Mouse (Mus musculus): ENCODE measurements around the gene Lmbrd1. TPM values are rescaled to one million over a fixed set of nuclear protein-coding genes. Genes with fewer than 3 reads are reported as not detected.
"Not testable (repeated sequence)": the region's sequence is repeated elsewhere in the genome, so short reads cannot be mapped to it uniquely, and the experiment has no call there.

The Lmbrd1 gene
- polyA plus RNA-seq, 1 experiment from 2014 or later, result 73.7 TPM

DNA sequence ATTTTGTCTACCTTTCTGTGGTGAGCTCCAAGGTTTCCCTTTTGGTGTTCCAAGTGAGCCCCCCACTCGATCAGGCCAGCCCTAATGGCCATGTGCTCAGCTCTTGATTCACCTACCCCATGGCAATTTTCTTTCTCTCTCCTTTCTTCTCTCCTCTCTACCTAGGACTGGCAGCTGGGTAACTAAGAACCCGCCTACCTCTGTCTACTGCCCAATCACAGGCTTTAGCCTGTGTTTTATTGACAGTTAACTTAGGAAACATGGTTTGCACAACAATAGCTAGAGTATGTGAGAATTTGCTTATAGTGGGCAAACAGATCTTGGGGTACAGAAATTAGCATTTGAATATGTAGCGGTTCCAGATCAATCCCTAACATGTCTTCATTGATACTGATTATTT is 62.5 kb downstream of the Lmbrd1 start:
- Histone ChIP-seq H3K9ac (ENCODE audit: low read depth, low read length) (no peak overlapping the region), H3K36me3 (ENCODE audit: control insufficient read depth, insufficient read depth) (no peaks in the 10 kb centered on the region; the same call in none of the 2 replicates), H3K4me1 (replicated peaks; ENCODE audit: control insufficient read depth, insufficient read depth, low read length) (no peaks in the 10 kb centered on the region), H3K9me3 (ENCODE audit: control insufficient read depth) (no peaks in the 10 kb centered on the region), H3K4me2 (replicated peaks; ENCODE audit: low read depth) (no peak overlapping the region), H3K4me3 (ENCODE audit: low read depth, low read length) (no peak overlapping the region), H3K27me3 (replicated peaks; ENCODE audit: control insufficient read depth, insufficient read depth, low read length) (no peaks in the 10 kb centered on the region), H3K27ac (ENCODE audit: low read depth, low read length) (no peak overlapping the region)
- 92% methylated on average over 3 of the region's 3 CpGs for WGBS
- ATAC-seq, result no peak
- no peak for TF ChIP-seq CTCF (IDR thresholded peaks at IDR 0.05; ENCODE audit: low read depth)

- Histone ChIP-seq H3K27ac (ENCODE audit: low read depth, low read length) (no peak overlapping the region), H3K9me3 (ENCODE audit: control insufficient read depth) (no peaks in the 10 kb centered on the region), H3K36me3 (ENCODE audit: control insufficient read depth, insufficient read depth) (no peaks in the 10 kb centered on the region; the same call in none of the 2 replicates), H3K4me1 (replicated peaks; ENCODE audit: control insufficient read depth, insufficient read depth, low read length) (no peaks in the 10 kb centered on the region), H3K4me2 (replicated peaks; ENCODE audit: low read depth) (no peak overlapping the region), H3K4me3 (ENCODE audit: low read depth, low read length) (no peak overlapping the region), H3K27me3 (replicated peaks; ENCODE audit: control insufficient read depth, insufficient read depth, low read length) (no peaks in the 10 kb centered on the region), H3K9ac (ENCODE audit: low read depth, low read length) (no peak overlapping the region)
- ATAC-seq, result no peak
- 55% methylated on average over 3 of the region's 3 CpGs for WGBS
- no peak for TF ChIP-seq CTCF (IDR thresholded peaks at IDR 0.05; ENCODE audit: low read depth)
Measured at GRCm38 (mm10) chr1:24741552-24741951, 63.1 kb downstream of the Lmbrd1 start.

DNA sequence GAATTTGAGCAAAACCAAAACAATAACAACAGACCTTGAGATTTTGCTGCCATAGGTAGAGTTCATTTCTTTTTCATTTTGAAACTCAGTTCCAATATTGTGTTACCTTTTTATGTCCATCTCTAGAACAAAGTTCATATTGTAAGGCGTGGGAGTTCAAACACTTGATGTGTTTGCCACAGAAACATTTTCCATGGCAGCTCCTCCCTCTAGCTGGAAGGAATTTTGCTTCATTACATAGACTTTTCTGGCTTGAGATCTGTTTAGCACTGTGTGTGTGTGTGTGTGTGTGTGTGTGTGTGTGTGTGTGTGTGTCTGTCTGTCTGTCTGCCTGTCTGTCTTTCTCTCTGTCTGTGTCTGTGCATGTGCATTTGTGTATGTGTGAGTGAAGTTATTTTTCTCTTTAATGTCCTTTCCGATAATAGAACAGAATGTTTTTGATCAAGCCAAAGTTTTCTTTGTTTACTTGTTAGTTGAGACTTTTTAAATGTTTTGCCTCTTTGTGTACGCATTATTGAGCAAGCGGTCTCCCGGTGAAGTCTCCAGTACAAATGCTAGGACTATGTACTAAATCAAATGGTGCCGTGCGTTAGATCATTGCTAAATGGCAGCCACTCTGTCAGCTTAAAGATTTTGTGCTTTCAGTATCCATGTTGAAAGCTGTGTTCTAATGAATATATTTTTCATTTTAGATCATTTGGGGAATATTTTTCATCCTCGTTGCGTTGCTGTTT is 64.9 kb downstream of the Lmbrd1 start:
- no peak for ATAC-seq
- Histone ChIP-seq H3K36me3 (ENCODE audit: control insufficient read depth, insufficient read depth) (peaks cover 11% of the 10 kb centered on the region), H3K4me1 (replicated peaks; ENCODE audit: control insufficient read depth, insufficient read depth, low read length) (no peaks in the 10 kb centered on the region), H3K27me3 (replicated peaks; ENCODE audit: control insufficient read depth, insufficient read depth, low read length) (no peaks in the 10 kb centered on the region), H3K4me2 (replicated peaks; ENCODE audit: low read depth) (no peak overlapping the region), H3K9ac (ENCODE audit: low read depth, low read length) (no peak overlapping the region), H3K4me3 (ENCODE audit: low read depth, low read length) (no peak overlapping the region), H3K27ac (ENCODE audit: low read depth, low read length) (no peak overlapping the region), H3K9me3 (ENCODE audit: control insufficient read depth) (no peaks in the 10 kb centered on the region)
- TF ChIP-seq CTCF (IDR thresholded peaks at IDR 0.05; ENCODE audit: low read depth), result no peak
- 84% methylated on average over 9 of the region's 9 CpGs for WGBS

DNA sequence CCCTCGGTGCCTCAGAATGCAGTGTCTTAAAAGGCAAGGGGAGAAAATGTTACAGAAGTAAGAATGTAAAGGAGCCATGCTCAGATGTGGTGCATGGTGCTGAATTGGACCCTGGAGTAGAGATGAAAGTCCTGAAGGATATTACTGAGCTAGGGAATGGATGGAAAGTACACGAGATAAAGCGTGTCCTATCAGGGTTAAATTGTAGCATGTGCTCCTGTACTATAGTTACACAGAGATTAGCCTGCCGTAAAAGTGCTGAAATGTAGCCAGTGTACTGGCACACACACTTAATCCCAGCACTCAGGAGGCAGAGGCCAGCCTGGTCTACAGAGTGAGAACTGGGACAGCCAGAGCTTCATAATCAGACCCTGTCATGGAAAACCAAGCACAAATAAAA is 74.3 kb downstream of the Lmbrd1 start:
- Histone ChIP-seq H3K27me3 (replicated peaks; ENCODE audit: control insufficient read depth, insufficient read depth, low read length) (no peaks in the 10 kb centered on the region), H3K27ac (ENCODE audit: low read depth, low read length) (no peak overlapping the region), H3K4me3 (ENCODE audit: low read depth, low read length) (no peak overlapping the region), H3K4me2 (replicated peaks; ENCODE audit: low read depth) (no peak overlapping the region), H3K4me1 (replicated peaks; ENCODE audit: control insufficient read depth, insufficient read depth, low read length) (no peaks in the 10 kb centered on the region), H3K9ac (ENCODE audit: low read depth, low read length) (no peak overlapping the region), H3K36me3 (ENCODE audit: control insufficient read depth, insufficient read depth) (peaks cover 31% of the 10 kb centered on the region), H3K9me3 (ENCODE audit: control insufficient read depth) (no peaks in the 10 kb centered on the region)
- ATAC-seq, result peak; percentile 90
- WGBS, result 57% methylated on average over 4 of the region's 4 CpGs
- no peak for TF ChIP-seq CTCF (IDR thresholded peaks at IDR 0.05; ENCODE audit: low read depth)

DNA sequence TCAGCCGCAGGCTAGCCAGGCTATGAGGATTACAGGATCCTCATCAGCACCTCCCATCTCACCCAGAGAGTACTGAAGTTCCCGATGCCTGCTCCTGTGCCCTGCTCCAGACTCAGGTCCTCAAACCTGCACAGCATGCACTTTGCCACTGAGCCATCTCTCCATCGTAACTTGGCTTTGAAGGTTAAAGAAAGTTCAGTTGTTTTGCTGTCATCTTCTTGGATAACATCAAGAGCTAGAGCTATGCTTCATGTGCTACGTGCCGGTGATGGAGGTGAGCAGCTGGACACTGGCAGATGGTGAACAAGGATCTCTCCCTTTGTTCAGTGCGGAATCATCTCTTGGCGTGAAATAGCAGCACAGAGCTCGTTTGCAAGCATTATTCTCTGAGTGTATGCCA is 80.1 kb downstream of the Lmbrd1 start:
- Histone ChIP-seq H3K4me2 (replicated peaks; ENCODE audit: low read depth) (no peak overlapping the region), H3K4me1 (replicated peaks; ENCODE audit: control insufficient read depth, insufficient read depth, low read length) (no peaks in the 10 kb centered on the region), H3K4me3 (ENCODE audit: low read depth, low read length) (no peak overlapping the region), H3K9ac (ENCODE audit: low read depth, low read length) (no peak overlapping the region), H3K9me3 (ENCODE audit: control insufficient read depth) (no peaks in the 10 kb centered on the region), H3K27ac (ENCODE audit: low read depth, low read length) (no peak overlapping the region), H3K36me3 (ENCODE audit: control insufficient read depth, insufficient read depth) (peaks cover 21% of the 10 kb centered on the region), H3K27me3 (replicated peaks; ENCODE audit: control insufficient read depth, insufficient read depth, low read length) (no peaks in the 10 kb centered on the region)
- no peak for TF ChIP-seq CTCF (IDR thresholded peaks at IDR 0.05; ENCODE audit: low read depth)
- ATAC-seq, result no peak
- 89% methylated on average over 8 of the region's 8 CpGs for WGBS

DNA sequence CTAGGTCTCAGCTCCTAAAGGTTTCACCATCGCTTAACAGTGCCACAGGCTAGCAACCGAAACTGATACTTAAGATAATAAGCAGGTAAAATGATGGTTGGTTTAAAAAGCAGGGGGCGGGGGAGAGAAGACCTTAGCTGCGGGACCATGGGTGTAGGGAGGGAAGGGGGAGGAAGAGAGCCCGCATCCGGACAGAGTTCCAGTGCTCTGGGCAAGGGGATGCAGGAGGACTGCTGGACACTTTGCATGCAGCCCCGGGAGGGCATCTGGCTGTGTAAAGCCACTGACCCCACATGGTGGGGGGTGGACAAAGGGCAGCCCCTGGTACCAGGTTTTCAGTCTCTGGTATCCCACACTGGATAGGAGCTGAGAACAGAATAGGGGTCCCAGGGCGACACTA is 88.0 kb downstream of the Lmbrd1 start:
- H3K27me3 ChIP-seq (replicated peaks; ENCODE audit: control insufficient read depth, insufficient read depth, low read length), result no peaks in the 10 kb centered on the region
- no peak for ATAC-seq
- no peaks in the 10 kb centered on the region for H3K4me1 ChIP-seq (replicated peaks; ENCODE audit: control insufficient read depth, insufficient read depth, low read length)
- TF ChIP-seq CTCF (IDR thresholded peaks at IDR 0.05; ENCODE audit: low read depth), result no peak
- H3K27ac ChIP-seq (ENCODE audit: low read depth, low read length), result no peak overlapping the region
- no peak overlapping the region for H3K4me2 ChIP-seq (replicated peaks; ENCODE audit: low read depth)
- no peak overlapping the region for H3K9ac ChIP-seq (ENCODE audit: low read depth, low read length)
- 87% methylated on average over 8 of the region's 8 CpGs for WGBS
- H3K36me3 ChIP-seq (ENCODE audit: control insufficient read depth, insufficient read depth), result peaks cover 16% of the 10 kb centered on the region
- H3K4me3 ChIP-seq (ENCODE audit: low read depth, low read length), result no peak overlapping the region
- H3K9me3 ChIP-seq (ENCODE audit: control insufficient read depth), result no peaks in the 10 kb centered on the region

DNA sequence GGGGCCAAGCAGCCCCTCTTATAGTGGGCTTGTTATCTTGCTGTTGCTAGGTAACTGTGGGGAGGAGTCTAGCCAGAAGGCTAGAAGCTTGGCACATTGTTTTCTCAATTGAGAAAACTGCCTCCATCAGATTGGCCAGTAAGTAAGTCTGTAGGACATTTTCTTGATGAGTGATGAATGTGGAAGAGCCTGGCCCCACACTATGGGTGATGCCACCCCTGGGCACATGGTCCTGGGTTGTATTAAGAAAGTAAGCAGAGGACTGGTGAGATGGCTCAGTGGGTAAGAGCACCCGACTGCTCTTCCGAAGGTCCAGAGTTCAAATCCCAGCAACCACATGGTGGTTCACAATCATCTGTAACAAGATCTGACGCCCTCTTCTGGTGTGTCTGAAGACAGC is 88.8 kb downstream of the Lmbrd1 start:
- peaks cover 12% of the 10 kb centered on the region for H3K36me3 ChIP-seq (ENCODE audit: control insufficient read depth, insufficient read depth)
- not testable (repeated sequence) for H3K4me2 ChIP-seq (replicated peaks; ENCODE audit: low read depth); H3K9ac ChIP-seq (ENCODE audit: low read depth, low read length); H3K27me3 ChIP-seq (replicated peaks; ENCODE audit: control insufficient read depth, insufficient read depth, low read length); H3K4me3 ChIP-seq (ENCODE audit: low read depth, low read length); H3K27ac ChIP-seq (ENCODE audit: low read depth, low read length); H3K9me3 ChIP-seq (ENCODE audit: control insufficient read depth); ATAC-seq; H3K4me1 ChIP-seq (replicated peaks; ENCODE audit: control insufficient read depth, insufficient read depth, low read length)
- 71% methylated on average over 3 of the region's 3 CpGs for WGBS

Measured in intestine, postnatal 0 days (tissue).